Mouse (Mus musculus): ENCODE results near the gene Szrd1.

Gene Szrd1

DNA sequence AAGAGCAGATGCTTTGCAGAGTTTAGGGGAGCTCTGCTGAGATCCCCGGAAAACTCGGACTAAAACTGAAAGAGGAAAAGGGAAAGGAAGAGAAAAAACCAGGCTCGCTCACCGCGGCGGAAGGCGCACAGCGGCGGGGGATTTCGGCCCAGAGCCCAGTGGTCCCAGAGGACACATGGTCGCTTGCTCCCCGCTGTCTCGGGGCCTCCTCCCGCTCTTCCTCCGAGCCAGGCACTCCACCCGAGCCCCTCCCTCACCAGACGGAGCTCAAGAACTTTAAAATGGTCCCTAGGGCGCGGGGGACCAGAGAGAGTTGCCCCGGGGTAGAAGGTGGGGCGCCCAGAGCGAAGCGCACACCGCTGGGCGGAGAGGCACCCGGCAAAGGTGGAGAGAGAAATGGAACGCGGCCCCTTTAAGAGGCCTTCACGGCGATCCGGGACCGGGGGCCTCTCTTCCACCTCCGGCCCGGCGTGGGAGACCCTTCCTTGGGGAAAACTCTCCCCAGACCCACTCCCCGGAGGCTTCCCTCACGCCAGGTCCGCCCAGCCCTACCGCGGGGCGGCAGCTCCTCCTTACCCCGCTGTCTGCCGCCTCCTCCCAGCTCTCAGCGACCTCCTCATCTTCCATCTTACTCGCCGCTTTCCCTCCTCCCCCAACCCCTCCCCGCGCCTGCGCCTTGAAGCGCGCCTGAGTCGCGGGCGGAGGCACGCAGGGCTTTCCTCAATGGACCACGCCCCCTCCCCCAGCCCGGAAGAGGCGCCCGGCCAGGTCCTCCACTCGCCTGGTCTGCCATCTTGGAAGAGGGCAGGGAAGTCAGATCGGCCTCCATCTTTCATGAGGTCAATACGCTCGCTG is at the start of gene Szrd1:
Szrd1 (minus strand) TSS at position 660 of the 855 bp plus-strand sequence.
- DNase-seq (ENCODE audit: extremely low spot score, low spot score), result peak; percentile 99

- DNase-seq (ENCODE audit: extremely low spot score, low spot score), result no peak
Measured at GRCm38 (mm10) chr4:141186923-141187836, 47.6 kb upstream of the Szrd1 start.

GRCm38 (mm10) chr4:141184426-141184825 is 44.9 kb upstream of the Szrd1 start:
- DNase-seq (ENCODE audit: extremely low spot score, low spot score), result no peak

GRCm38 (mm10) chr4:141183932-141184331 is 44.4 kb upstream of the Szrd1 start:
- no peak for DNase-seq (ENCODE audit: extremely low spot score, low spot score)

DNA sequence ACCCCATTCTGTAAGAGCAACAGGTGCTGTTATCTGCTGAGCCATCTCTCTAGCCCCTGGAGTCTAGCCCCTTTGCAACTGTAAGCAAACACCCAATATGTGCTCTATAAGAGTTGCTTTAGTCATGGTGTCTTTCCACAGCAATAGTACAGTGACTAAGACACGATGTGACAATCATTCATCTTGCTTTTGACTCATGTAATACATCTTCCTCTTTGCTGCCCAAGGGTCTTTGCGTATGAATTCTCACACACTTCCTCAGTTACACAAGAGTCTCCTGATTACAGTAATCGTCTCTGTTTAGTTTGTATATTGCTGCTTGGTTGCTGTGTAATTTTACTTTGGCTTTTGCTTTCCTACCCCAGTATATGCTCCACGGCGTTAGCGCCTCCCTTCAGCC is 42.4 kb upstream of the Szrd1 start:
- no peak for DNase-seq (ENCODE audit: extremely low spot score, low spot score)

DNA sequence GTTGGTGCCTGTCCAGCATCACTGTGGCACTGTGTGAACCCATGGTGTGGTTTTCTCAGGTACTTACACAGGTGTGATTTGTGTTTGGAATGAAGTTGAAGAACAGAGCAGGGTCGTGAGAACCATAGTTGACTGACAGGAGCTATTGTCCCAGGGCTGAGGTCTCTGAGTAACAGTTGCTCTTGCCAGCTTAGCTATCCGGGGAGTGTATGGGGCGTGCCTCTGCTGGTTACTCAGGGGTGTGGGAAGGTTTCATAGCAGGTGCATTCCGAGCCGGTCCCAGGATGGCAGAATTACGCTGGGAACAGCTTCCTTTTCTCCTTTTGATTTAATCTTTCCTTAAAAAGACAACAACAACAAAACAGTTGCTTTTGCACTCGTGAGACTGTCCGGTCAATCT is 41.3 kb upstream of the Szrd1 start:
- DNase-seq (ENCODE audit: extremely low spot score, low spot score), result no peak

DNA sequence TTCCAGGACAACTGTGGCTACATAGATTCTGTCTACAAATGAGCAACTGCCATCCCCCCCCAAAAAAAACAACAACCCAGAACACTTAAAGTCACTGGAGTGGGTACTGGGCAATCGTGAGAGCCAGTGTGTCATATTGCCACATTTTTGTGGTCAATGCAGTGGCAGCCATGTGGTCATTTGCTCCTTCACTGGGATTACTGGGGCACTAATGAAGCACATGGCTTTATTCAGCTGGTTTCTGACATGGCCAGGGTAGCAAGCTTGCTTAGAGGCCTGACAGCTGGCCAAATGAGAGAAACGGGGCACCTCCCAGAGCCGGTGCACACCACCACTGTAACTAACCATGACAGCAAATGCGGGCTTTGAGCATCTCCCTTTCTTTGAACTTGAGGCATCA is 38.9 kb upstream of the Szrd1 start:
- DNase-seq (ENCODE audit: extremely low spot score, low spot score), result no peak

GRCm38 (mm10) chr4:141176328-141176838 is 36.8 kb upstream of the Szrd1 start:
- DNase-seq (ENCODE audit: extremely low spot score, low spot score), result no peak

DNA sequence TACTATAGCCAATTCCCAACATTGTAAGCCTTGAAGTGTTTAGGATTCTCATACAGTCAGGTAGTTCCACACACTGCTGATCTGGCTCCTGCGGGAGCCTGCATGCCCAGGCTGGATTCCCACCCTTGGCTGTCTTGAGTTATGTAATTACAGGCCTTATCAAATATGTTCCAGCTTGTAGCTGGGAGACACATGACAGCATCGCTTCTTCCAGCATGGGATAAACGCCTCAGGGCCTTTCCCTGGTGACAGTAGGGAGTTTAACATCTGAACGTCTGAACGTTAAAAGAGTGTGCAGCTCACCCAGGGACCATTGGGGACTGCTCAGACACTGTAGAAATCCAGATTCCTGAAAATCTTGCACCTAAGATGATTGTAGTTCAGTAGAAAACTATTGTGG is 36.2 kb upstream of the Szrd1 start:
- no peak for DNase-seq (ENCODE audit: extremely low spot score, low spot score)

DNA sequence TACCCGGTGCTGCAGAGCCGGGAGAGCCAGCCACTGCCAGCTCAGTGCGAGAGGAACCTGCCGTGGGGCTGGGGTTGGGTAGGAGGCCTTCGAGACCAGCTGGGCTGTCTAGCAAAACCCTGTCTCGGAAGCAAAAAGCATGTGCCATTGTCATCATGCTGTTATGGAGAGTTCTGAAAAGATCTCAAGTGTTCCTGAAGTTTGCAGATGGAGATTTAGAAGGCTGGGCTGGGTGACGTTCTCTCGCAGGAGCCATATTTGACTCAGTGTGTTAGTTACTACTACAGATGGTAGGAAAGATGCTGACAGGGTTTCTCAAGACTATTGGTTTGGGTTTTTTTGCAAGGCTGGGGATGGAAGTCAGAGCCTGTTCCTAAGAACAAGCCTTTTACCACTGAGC is 32.5 kb upstream of the Szrd1 start:
- DNase-seq (ENCODE audit: extremely low spot score, low spot score), result no peak

DNA sequence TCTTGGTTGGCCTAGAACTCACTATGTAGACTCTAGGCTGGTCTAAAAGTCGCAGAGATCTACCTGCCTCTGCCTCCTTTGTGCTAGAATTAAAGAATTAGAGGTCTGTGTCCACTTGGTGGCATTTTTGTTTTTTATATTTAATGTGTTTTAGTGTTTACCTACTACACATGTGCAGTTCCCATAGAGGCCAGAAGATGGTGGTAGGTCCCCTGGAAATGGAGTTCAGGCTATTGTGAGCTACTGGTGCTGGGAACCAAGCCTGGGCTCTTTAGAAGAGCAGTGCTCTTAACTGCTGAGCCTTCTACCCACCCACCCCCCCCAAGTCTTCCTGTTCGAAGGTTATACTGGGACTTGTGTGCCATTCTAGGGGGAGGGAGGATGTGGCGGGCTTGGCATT is 27.6 kb upstream of the Szrd1 start:
- DNase-seq (ENCODE audit: extremely low spot score, low spot score), result no peak

- DNase-seq (ENCODE audit: extremely low spot score, low spot score), result no peak
Measured at GRCm38 (mm10) chr4:141165744-141166292, 26.2 kb upstream of the Szrd1 start.

GRCm38 (mm10) chr4:141163729-141164128 is 24.2 kb upstream of the Szrd1 start:
- DNase-seq (ENCODE audit: extremely low spot score, low spot score), result no peak

DNA sequence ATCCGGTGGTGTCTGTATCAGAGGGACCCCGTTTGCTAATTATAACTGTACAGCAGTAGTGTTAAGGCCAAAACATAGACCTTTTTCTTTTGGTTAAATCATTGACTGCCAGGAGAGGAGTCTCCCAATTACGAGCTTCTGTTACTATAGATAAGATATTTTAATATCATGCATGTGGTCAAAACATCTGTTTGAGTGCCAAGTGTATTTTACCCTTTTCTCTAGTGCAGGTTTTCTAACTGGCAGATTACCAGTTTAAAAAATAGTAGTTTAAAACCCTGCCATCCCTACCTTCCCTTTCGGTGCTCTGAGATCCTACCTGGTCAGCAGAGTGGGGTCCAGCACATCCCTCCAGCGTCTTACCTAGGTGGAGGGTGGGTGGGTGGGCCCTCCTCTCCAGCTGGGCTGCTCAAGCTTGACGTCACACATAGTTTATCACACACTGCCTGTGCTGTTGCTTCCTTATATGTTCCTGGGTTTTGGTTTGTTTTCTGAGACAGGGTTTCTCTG is 22.2 kb upstream of the Szrd1 start:
- no peak for DNase-seq (ENCODE audit: extremely low spot score, low spot score)

- no peak for DNase-seq (ENCODE audit: extremely low spot score, low spot score)
Measured at GRCm38 (mm10) chr4:141160193-141160592, 20.6 kb upstream of the Szrd1 start.

- DNase-seq (ENCODE audit: extremely low spot score, low spot score), result no peak
Measured at GRCm38 (mm10) chr4:141159666-141160065, 20.1 kb upstream of the Szrd1 start.

GRCm38 (mm10) chr4:141159093-141159492 is 19.5 kb upstream of the Szrd1 start:
- no peak for DNase-seq (ENCODE audit: extremely low spot score, low spot score)

DNA sequence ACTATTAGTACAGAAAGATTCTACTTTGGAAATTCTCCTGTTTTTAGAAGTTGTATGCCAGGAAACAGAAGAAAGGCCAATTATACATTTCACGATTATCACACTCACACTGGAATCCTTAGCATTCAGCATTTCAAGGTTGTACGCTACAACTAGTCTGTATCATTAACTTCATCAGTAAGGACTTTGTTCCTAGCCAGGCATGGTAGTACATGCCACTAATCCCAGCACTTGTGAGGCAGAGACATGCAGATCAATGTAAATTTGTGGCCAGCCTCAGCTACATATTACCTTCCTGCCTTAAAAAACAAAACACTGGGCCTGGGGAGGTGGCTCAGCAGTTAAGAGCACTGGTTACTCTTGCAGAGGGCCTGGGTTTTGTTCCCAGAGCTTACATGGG is 19.0 kb upstream of the Szrd1 start:
- DNase-seq (ENCODE audit: extremely low spot score, low spot score), result no peak

- DNase-seq (ENCODE audit: extremely low spot score, low spot score), result no peak
Measured at GRCm38 (mm10) chr4:141157485-141157884, 17.9 kb upstream of the Szrd1 start.

- DNase-seq (ENCODE audit: extremely low spot score, low spot score), result no peak
Measured at GRCm38 (mm10) chr4:141149116-141149515, 9.5 kb upstream of the Szrd1 start.

DNA sequence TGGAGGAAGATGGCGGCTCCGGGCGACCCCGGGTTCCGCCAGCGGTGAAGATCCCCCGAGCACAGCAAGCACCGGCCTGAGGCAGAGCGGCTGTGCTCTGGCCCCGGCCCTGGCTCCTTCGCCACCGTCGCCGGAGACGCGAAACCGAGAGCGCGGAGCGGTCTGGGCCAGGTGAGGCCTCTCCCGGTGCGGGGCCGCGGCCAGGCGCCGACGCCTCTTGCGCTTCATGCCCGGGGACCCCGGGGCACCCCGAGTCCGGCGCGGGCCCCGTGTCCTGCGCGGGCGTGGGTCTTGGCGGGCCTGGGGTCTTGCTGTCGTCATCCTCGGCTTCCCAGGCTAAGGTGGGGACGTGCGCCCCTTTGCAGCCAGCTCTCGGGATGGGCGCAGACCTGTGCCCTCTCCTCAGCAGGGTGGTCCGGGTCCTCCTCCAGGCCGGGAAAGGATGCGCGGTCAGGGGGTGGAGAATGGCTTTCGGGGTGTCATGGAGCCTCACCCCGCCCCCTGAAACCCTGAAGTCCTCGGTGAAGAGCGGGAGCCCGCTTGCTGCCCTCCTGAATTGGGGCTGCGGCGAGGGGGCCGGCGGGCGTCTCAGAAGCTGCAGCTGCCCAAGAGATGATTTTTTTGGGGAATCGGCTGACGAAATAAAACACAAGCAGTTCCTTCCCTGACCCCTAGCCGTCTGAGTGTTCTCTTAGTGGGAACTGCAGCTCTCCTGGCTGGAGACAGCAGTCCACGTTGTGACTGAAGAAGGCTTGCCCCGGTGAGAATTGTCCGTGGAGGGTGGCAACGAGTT is 8.6 kb upstream of the Szrd1 start:
- no peak for DNase-seq (ENCODE audit: extremely low spot score, low spot score)

Data from neural tube, embryonic 10.5 days (tissue).